Mouse (Mus musculus) lung, adult 2 months (tissue): ENCODE measurements at regions not wholly inside any gene's neighbourhood (a gene's known extent, or its start where the extent isn't known, plus 50 kb on each side); places are given as distances from the start of the nearest gene placed in this dataset.

Experiments used
- CTCF ChIP-seq: fragments of 200-500 bp; IDR thresholded peaks from 2 replicates; pipeline ENCODE4 v1.5.1; 2011; ENCODE audit warnings: mild to moderate bottlenecking, low read length, control low read depth; ENCODE audit not compliant: insufficient read depth
- POLR2A ChIP-seq: fragments of 200-500 bp; IDR thresholded peaks from 2 replicates; pipeline ENCODE4 v1.6.1; 2011; ENCODE audit warnings: low read depth, mild to moderate bottlenecking, control low read depth, low read length, borderline replicate concordance; ENCODE audit errors: extremely low read depth

GRCm38 (mm10) chr3:130880482-130880881 is 150.3 kb upstream of the Rpl34 start:
- TF ChIP-seq CTCF, result no peak
- TF ChIP-seq POLR2A, result no peak
